In the genomic region with DNA sequence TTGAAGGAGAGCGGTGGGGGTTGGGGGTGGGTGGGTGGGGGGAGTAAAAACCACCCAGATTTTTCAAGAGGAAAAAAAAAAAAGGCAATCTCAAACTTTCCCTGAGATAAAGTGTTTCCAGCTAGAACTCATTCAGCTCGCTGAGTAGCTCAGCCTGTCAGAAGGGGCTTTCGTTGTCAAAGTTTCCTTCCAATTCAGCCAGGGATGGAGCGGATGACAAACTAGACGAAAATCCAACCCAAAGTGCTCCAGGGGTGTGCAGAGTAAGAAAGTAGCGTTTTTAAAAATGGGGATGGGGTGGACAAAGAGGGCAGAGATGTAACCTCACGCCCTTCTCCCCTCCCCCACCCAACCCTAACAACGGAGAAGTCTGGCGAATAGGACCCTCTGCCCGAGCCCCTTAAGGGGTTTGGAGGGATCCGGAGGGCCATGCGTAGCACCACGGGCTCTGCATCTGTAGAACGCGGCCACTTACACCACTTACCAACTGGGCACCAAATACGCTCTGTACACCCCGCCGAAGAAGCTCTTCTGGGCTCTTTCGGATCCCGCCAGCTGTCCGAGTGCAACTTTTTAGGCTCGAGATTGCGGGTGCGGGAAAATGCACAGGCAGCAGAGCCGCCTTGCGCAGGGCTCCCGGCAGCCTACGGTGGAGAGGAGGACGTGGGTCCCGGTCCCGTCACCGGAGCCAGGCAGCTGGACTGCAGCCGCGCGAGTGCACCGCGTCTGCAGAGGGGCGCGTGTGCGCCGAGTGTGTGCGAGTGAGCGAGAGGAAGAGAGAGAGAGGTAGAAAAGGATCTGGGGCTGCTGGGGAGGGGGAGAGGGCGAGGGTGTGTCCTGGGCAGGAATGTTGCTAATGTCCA, we compare ENCODE assay signal across 8 mouse cellular contexts.
DNase-seq lines count a peak whose midpoint lies in the region; ATAC-seq and TF ChIP-seq lines count a peak whose summit lies in the region.

No protein-coding gene starts in this region.

- H3K4me2 ChIP-seq in forebrain, embryonic 14.5 days (ENCODE audit: low read length) = peak overlapping the region; percentile 89
- H3K4me2 ChIP-seq in liver, embryonic 12.5 days = peak overlapping the region; percentile 65

- peak; percentile 16 to 17 for DNase-seq in cerebellum, postnatal 14 days
- no peak for DNase-seq in cerebellum, adult 9-10 months
- DNase-seq in NIH3T3 (ENCODE audit: low read depth) = peak; percentile 71
- peak; percentile 67 for DNase-seq in forebrain, embryonic 14.5 days (ENCODE audit: low spot score)
- DNase-seq in hindbrain, embryonic 10.5 days (ENCODE audit: low spot score) = peak; percentile 76
- no peak for DNase-seq in thymus, postnatal 0 days (ENCODE audit: low spot score)

- no peaks in the 10 kb centered on the region for H3K9me3 ChIP-seq in forebrain, embryonic 14.5 days (replicated peaks; ENCODE audit: control insufficient read depth, low read length)
- H3K9me3 ChIP-seq in hindbrain, embryonic 10.5 days = no peaks in the 10 kb centered on the region
- no peaks in the 10 kb centered on the region for H3K9me3 ChIP-seq in liver, embryonic 12.5 days (replicated peaks)

- peak overlapping the region; percentile 80 for H3K27ac ChIP-seq in forebrain, embryonic 14.5 days (ENCODE audit: low read depth, low read length)
- peak overlapping the region; percentile 97 for H3K27ac ChIP-seq in hindbrain, embryonic 10.5 days
- no peak overlapping the region for H3K27ac ChIP-seq in liver, embryonic 12.5 days
- H3K27ac ChIP-seq in olfactory bulb, adult 2 months (ENCODE audit: insufficient read depth, low read depth, low read length) = no peak overlapping the region

- peak overlapping the region; percentile 58 for H3K4me3 ChIP-seq in forebrain, embryonic 14.5 days (ENCODE audit: low read depth, low read length)
- H3K4me3 ChIP-seq in hindbrain, embryonic 10.5 days = peak overlapping the region; percentile 77
- H3K4me3 ChIP-seq in liver, embryonic 12.5 days = peak overlapping the region; percentile 48
- H3K4me3 ChIP-seq in olfactory bulb, adult 2 months (ENCODE audit: insufficient read depth, low read depth, low read length) = peak overlapping the region; percentile 38

- no peak for TF ChIP-seq POLR2A in olfactory bulb, adult 2 months (IDR thresholded peaks at IDR 0.05; ENCODE audit: insufficient read depth, low read depth, low read length)

- H3K36me3 ChIP-seq in forebrain, embryonic 14.5 days (ENCODE audit: control insufficient read depth, insufficient read depth, low read length) = no peaks in the 10 kb centered on the region
- peaks cover 18% of the 10 kb centered on the region for H3K36me3 ChIP-seq in hindbrain, embryonic 10.5 days
- H3K36me3 ChIP-seq in liver, embryonic 12.5 days = no peaks in the 10 kb centered on the region

- peak overlapping the region; percentile 76 for H3K9ac ChIP-seq in forebrain, embryonic 14.5 days (ENCODE audit: low read length)
- H3K9ac ChIP-seq in liver, embryonic 12.5 days = peak overlapping the region; percentile 18; the same call in 1 of the 2 replicates

- H3K27me3 ChIP-seq in forebrain, embryonic 14.5 days (replicated peaks; ENCODE audit: control insufficient read depth, insufficient read depth, low read length) = no peaks in the 10 kb centered on the region
- H3K27me3 ChIP-seq in hindbrain, embryonic 10.5 days (ENCODE audit: insufficient read depth, poor library complexity, severe bottlenecking) = no peaks in the 10 kb centered on the region
- peaks cover 33% of the 10 kb centered on the region for H3K27me3 ChIP-seq in liver, embryonic 12.5 days (replicated peaks)

- under 1% methylated on average over 44 of the region's 44 CpGs for WGBS in forebrain, embryonic 14.5 days
- under 1% methylated on average over 44 of the region's 44 CpGs for WGBS in hindbrain, embryonic 10.5 days
- 2% methylated on average over 44 of the region's 44 CpGs for WGBS in liver, embryonic 12.5 days (ENCODE audit: insufficient replicate concordance)
- WGBS in olfactory bulb, adult 2 months = 1% methylated on average over 44 of the region's 44 CpGs

- peak; percentile 85 for ATAC-seq in forebrain, embryonic 14.5 days
- ATAC-seq in liver, embryonic 12.5 days = no peak; the same call in 1 of the 2 replicates

- TF ChIP-seq CTCF in olfactory bulb, adult 2 months (IDR thresholded peaks at IDR 0.05; ENCODE audit: insufficient read depth, low read depth, low read length) = no peak

- H3K4me1 ChIP-seq in forebrain, embryonic 14.5 days (ENCODE audit: control insufficient read depth, insufficient read depth, low read length) = peaks cover 15% of the 10 kb centered on the region
- peaks cover 38% of the 10 kb centered on the region for H3K4me1 ChIP-seq in hindbrain, embryonic 10.5 days (replicated peaks)
- no peaks in the 10 kb centered on the region; the same call in 1 of the 2 replicates for H3K4me1 ChIP-seq in liver, embryonic 12.5 days
- H3K4me1 ChIP-seq in olfactory bulb, adult 2 months (ENCODE audit: control insufficient read depth, insufficient read depth, low read length) = peaks cover 8% of the 10 kb centered on the region

Comparison
In these comparisons a context has a peak if more than half of its experiments do, and no peak if none do; other contexts are left out.
1. DNase-seq: peak in cerebellum, postnatal 14 days (2 of 2), NIH3T3 (single experiment), forebrain, embryonic 14.5 days (single experiment) and hindbrain, embryonic 10.5 days (single experiment); none in cerebellum, adult 9-10 months (single experiment) and thymus, postnatal 0 days (single experiment).
2. H3K27ac ChIP-seq: peak in forebrain, embryonic 14.5 days (single experiment) and hindbrain, embryonic 10.5 days (single experiment); none in liver, embryonic 12.5 days (single experiment) and olfactory bulb, adult 2 months (single experiment).
3. Peak in every context shown above with its lines, with median percentiles within 50 percentile points of each other: H3K4me3 ChIP-seq.